Mouse (Mus musculus) embryo, embryonic 11 days (tissue): ENCODE data around the gene Dazap2.

ENCODE experiments used
- DNase-seq: peaks from one replicate; pipeline ENCODE4 v3.0.0-alpha.2; 2015

Dazap2 gene

GRCm38 (mm10) chr15:100639972-100640750 is 25.0 kb downstream of the Dazap2 start:
- no peak for DNase-seq

GRCm38 (mm10) chr15:100641226-100641810 is 26.2 kb downstream of the Dazap2 start:
- DNase-seq: no peak

GRCm38 (mm10) chr15:100642451-100642850 is 27.3 kb downstream of the Dazap2 start:
- no peak for DNase-seq

- DNase-seq: no peak
Measured at GRCm38 (mm10) chr15:100646161-100646560, 31.0 kb downstream of the Dazap2 start.

- DNase-seq: no peak
Measured at GRCm38 (mm10) chr15:100650111-100650510, 35.0 kb downstream of the Dazap2 start.

GRCm38 (mm10) chr15:100651610-100652009 is 36.5 kb downstream of the Dazap2 start:
- no peak for DNase-seq

- no peak for DNase-seq
Measured at GRCm38 (mm10) chr15:100654271-100654670, 39.1 kb downstream of the Dazap2 start.

- DNase-seq: no peak
Measured at GRCm38 (mm10) chr15:100655201-100655600, 40.1 kb downstream of the Dazap2 start.

GRCm38 (mm10) chr15:100660306-100660705 is 45.2 kb downstream of the Dazap2 start:
- no peak for DNase-seq

GRCm38 (mm10) chr15:100660805-100661204 is 45.7 kb downstream of the Dazap2 start:
- DNase-seq: no peak

GRCm38 (mm10) chr15:100664813-100665274 is 49.7 kb downstream of the Dazap2 start:
- no peak for DNase-seq

- no peak for DNase-seq
Measured at GRCm38 (mm10) chr15:100665411-100666218, 50.5 kb downstream of the Dazap2 start.

GRCm38 (mm10) chr15:100666219-100666696 is 51.1 kb downstream of the Dazap2 start:
- DNase-seq: peak; percentile 43

GRCm38 (mm10) chr15:100666851-100667250 is 51.7 kb downstream of the Dazap2 start:
- no peak for DNase-seq

GRCm38 (mm10) chr15:100667420-100667819 is 52.3 kb downstream of the Dazap2 start:
- DNase-seq: no peak

- DNase-seq: no peak
Measured at GRCm38 (mm10) chr15:100667871-100668545, 52.9 kb downstream of the Dazap2 start.

- DNase-seq: no peak
Measured at GRCm38 (mm10) chr15:100669337-100669736, 54.2 kb downstream of the Dazap2 start, which contains the start of gene Bin2. Bin2 (minus strand) TSS chr15:100669553.

GRCm38 (mm10) chr15:100670004-100670403 is 54.9 kb downstream of the Dazap2 start:
- no peak for DNase-seq
